Mouse (Mus musculus) frontal cortex, adult (tissue): ENCODE measurements around the gene Togaram1.

Experiments used
- ATAC-seq: cut with Nextera tagmentation; 2 replicates; pipeline ENCODE4 v1.9.2; 2017; ENCODE audit warnings: mild to moderate bottlenecking, moderate library complexity, mixed read lengths; ENCODE audit not compliant: low TSS enrichment

Togaram1 gene

GRCm38 (mm10) chr12:64965124-64966026, at the start of gene Togaram1, which contains the start of gene Klhl28:
Togaram1 (plus strand) TSS chr12:64965804.
Klhl28 (minus strand) TSS chr12:64965534.
- ATAC-seq, result peak; percentile 97

DNA sequence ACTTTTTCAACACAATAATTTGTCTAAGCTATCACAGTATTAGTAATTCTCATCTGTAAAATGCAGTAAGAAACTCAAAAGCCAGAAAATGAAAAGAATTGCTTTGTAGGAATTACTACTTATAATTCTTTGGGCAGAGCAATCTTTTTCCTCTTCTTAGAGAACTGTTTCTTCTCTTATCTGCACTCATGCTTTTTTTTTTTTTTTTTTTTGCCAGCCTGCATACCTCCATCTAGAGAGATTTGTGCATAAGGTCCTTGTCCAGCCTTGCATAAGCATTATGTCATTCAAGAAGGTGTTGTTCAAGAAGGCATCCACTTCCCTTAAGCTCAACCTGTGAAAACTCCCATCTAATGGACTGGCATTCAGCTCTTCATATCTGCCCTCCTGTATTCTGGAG, 48.9 kb upstream of the Togaram1 start:
- no peak for ATAC-seq

DNA sequence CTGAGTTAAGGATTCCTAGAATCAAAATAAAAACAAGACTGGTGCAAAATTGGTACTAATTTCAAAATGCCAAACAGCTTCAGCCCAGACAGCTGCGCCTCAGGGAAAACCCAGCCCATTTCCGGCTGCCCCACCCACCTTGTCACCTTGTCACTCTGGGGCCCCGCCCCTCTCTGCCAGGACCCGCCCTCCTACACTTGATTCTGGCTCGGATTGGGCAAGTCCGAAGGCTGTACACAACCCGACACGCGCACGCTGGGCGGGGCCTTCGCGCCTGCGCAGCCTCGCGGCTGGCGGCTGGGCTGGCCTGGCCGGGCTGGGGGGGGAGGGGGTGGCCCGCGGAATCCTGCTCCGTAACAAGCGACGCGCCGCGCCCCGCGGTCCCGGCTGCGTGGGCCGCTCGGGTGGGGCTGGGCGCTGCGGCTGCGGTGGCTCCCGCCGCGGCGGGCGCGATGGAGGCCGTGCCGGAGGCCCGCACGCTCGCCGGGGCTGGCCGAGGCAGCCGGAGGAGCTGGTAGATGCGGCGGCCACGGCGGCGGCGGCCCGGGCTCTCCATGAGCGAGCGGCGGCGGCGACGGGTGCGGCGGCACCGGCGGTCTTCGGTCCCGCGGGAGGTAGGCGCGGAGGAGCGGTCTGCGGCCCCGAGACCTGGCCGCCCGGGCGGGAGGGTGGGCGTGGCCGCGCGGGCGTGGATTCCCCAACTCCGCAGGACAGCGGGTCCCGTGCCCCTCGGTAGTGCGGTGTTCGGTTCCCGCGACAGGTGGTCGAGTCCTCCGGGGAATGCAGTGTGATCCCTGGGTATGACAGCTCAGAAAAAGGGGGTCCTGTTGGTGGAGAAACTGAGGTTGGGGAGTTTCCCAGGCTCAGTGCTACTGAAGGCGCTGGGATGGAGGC, 47.8 kb upstream of the Togaram1 start, which contains the start of gene Gm527:
Gene Gm527 (plus strand): TSS at position 329 of the 894 bp plus-strand sequence.
- peak; percentile 93 for ATAC-seq

DNA sequence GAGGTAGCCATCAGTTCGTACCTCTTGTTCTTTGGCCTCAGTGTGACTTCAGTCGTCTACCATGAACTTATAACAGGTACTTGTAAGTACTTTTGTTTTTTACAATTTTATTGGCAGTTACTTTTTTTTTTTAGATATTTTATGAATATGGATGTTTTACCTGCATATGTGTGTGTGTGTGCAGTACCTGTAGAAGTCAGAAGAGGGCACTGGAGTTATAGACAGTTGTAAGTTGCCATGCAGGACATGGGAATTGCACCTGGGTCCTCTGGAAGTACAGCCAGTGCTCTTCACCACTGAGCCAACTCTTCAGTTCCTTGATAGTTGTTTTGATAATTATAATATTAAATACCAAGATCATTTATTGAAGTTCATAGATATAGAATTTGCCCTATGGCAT, 28.1 kb upstream of the Togaram1 start:
- no peak for ATAC-seq

DNA sequence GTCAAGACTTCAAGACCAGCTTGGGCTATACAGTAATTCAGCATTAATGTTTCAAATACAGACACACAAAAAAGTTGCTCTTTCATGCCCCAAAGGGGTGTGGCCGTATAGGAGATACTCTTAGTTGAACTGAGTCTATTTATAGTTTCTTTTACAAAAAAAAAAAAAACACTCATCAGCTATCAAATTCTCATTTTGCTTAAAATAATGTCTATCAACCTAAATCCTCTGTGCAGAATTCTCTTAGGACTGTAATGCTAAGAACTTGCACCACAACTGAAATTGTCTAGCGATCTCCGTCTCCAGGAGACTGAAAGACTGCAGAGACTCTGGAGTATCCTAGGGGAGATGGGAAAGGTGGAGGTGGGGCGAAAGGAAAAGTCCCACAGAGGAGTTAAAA, 1.0 kb upstream of the Togaram1 start:
- ATAC-seq, result no peak

- peak; percentile 33 for ATAC-seq
Measured at GRCm38 (mm10) chr12:64966101-64966631, 562 bp downstream of the Togaram1 start.

- no peak for ATAC-seq
Measured at GRCm38 (mm10) chr12:64966652-64967435, 1.2 kb downstream of the Togaram1 start.

DNA sequence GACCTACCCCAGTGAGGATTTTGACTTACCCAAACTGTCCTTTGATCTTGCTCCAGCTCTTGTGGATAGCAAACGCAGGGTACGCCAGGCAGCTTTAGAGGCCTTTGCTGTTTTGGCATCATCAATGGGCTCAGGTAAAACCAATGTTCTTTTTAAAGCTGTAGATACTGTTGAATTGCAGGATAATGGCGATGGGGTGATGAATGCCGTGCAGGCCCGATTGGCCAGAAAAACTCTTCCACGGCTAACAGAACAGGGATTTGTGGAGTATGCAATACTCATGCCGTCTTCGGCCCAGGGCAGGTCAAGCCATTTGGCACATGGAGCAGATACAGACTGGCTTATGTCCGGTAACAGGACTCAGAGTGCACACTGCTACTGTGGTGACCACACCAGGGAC, 1.9 kb downstream of the Togaram1 start:
- ATAC-seq, result no peak

DNA sequence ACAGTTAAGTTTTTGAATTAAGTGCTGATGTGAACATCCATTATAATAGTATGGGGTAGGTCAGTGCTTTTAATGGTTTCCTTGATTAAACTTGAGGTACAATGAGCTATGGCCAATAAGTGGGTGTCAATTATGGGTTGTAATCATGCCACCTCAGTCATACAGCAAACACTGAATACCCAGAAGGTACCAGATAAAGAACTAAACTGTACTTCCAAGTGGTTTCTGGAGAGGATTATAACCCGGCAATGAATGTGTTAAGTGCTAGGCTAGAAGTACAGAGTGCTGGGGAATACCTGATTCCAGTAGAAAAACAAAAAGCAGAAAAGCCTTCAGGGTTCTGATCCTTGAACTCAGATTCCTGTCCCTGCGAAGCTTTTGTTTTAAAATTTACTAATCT, 2.5 kb downstream of the Togaram1 start:
- no peak for ATAC-seq

- ATAC-seq, result no peak
Measured at GRCm38 (mm10) chr12:64971399-64971798, 5.8 kb downstream of the Togaram1 start.

DNA sequence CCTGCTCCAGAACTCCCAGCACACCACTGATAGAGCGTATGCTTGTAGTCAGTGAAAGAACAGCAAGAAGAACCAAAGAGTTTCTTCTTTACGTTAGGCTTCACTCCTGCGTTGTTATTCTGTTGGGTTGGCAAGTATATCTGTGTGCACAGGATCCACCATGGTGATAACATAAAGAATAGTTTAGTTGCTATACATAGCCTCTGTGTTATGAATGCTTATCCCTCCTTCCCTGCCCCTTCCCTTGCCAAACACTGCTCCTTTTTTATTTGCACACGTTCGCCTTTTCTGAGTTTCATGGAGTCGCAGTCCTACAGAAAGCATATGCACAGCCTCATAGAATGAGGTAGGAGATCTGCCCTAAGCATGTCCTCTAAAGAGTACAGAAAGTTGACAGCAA, 6.5 kb downstream of the Togaram1 start:
- ATAC-seq, result peak; percentile 20; the same call in 1 of the 2 replicates

DNA sequence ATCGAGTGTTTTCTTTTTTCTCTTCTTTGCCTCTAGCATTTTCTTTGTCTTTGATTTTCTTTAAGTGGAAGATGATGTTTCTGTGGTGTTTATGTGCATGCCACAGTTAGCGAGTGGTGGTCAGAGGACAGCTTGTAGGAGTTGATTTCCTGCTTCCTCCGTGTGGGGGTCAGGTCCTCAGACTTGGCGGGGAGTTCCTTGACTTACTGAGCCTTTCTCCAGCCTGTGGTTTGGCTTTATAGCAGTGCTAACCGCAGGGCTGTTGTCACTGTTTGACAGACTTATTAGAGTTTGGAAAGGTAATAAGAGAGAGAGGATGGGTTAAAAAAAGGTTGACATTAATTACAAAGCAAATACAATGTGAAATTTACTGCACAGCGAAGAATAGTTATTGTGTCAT, 10.0 kb downstream of the Togaram1 start:
- no peak for ATAC-seq

- no peak for ATAC-seq
Measured at GRCm38 (mm10) chr12:64976191-64976590, 10.6 kb downstream of the Togaram1 start.

GRCm38 (mm10) chr12:64977518-64977917, 11.9 kb downstream of the Togaram1 start:
- no peak for ATAC-seq

DNA sequence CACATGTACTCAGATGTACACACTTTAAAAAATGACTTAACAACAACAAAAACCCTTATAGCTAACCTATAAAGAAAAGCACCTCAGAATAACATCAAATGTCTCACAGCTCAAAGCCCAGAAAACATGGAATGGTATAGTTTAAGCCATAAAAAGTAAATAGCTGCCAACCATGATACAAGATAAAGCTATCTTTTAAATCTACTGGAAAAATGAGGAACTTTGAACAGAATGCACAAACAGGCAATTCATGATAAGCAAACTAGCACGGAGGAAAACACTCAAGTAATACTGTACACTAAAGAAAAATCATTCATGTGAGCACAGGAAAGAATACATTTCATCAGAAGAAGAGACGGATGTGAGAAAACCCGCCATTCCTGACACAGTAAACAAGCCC, 42.1 kb downstream of the Togaram1 start:
- no peak for ATAC-seq

- ATAC-seq, result peak; percentile 94
Measured at GRCm38 (mm10) chr12:65022842-65023241, 57.2 kb downstream of the Togaram1 start.

DNA sequence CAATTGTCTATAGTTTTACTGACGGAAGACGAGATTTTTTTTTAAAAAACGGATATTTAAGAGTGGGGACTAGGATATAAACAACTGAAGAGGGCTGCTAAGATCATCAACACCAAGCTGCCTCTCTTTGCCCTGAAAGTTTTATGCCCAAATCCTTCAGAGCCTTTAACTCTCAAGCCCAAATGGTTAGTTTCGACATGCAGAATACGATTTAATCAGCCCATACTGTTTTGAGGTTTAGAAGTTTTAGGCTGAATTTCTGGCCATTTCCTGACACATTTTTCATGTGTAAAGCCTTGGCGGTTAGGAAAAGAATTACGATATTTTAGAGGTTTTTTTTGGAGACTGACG, 70.2 kb downstream of the Togaram1 start:
- no peak for ATAC-seq

- peak; percentile 97 for ATAC-seq
Measured at GRCm38 (mm10) chr12:65036190-65036870, 70.7 kb downstream of the Togaram1 start, which contains the start of gene Prpf39. Prpf39 (plus strand) TSS chr12:65036333.

GRCm38 (mm10) chr12:65036892-65037545, 71.4 kb downstream of the Togaram1 start:
- no peak for ATAC-seq

GRCm38 (mm10) chr12:65037546-65037937, 71.9 kb downstream of the Togaram1 start:
- no peak for ATAC-seq
